Mouse (Mus musculus): ENCODE measurements around the gene Tnip1.

Gene Tnip1

DNA sequence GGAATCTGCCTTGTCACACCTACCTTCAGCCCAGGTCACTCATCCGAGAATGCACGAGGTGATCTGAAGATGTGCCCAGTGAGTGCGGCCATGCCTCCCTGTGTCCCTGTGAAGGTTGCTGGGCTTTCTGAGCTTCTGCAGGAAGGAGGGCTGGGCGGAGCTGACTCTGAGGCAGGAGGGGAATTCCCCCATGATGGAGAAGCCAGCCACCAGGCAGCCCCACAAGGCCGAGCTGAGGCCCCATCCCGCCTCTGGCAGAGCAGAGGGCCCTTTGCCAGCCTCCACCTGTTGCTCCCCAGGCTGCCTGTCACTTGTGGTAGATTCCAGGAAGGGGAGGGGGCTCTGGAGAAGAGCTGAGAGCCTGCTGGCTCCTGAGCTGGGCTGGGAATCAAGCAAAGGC is at the start of gene Tnip1:
TSS of gene Tnip1 (minus strand) at position 108 of the 400 bp plus-strand sequence.
- DNase-seq (ENCODE audit: low read depth, low spot score) = peak; percentile 48

DNA sequence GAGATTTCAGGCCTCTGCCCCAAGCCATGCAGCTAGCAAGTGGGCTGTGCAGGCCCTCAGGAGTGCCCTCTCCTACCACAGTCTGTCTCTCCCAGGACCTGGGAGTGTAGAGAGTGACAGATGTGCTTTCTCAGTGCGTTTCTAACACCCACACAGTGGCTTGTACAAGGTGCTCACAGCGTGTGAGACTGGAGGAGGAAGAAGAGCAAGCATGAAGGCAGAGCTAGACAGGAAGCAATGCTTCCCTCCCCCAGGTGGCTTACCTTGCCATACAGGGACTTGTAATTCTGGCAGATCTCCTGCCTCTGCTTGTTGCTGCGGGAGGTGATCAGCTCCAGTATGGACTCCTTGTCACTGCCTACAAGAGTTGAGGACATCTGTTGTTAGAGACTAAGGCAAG is 48.7 kb upstream of the Tnip1 start:
- DNase-seq (ENCODE audit: low read depth, low spot score) = no peak

DNA sequence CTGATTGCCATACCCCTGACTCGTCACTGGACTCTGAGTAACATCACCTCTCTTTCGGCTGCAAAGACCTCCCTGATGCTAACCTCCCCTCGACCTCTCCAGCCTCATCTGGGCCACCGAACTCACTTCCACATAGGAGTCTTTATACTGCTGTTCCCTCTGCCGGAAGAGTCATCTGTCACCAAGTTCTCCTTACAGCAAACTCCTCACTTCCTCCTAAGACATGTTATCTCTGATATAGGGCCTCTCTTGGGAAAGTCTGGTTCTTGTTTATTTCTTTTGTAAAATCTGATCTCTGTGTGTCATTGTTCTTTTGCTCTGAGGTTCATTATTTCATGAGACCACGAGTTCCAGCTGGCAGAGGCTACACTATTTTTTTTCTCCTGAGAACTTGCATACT is 45.5 kb upstream of the Tnip1 start:
- no peak for DNase-seq (ENCODE audit: low read depth, low spot score)

DNA sequence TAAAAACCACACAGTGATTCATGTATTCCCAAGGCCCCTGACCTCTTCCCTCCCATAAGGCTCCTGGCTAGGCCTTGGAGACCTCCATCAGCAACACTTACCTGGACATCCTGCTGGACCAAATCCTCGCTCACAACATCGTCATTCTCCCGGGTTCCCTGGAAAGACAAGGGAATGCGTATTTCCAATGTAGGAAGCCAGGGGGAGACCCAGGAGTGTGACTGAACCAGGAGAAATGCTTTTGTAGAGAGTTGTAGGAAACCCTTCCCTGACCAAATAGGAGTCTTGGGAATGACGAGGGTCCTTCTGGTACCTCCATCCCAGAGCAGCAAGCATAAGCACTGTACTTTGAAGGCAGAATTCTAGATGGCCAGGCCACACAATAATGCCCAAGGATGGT is 43.0 kb upstream of the Tnip1 start:
- DNase-seq (ENCODE audit: low read depth, low spot score) = no peak

DNA sequence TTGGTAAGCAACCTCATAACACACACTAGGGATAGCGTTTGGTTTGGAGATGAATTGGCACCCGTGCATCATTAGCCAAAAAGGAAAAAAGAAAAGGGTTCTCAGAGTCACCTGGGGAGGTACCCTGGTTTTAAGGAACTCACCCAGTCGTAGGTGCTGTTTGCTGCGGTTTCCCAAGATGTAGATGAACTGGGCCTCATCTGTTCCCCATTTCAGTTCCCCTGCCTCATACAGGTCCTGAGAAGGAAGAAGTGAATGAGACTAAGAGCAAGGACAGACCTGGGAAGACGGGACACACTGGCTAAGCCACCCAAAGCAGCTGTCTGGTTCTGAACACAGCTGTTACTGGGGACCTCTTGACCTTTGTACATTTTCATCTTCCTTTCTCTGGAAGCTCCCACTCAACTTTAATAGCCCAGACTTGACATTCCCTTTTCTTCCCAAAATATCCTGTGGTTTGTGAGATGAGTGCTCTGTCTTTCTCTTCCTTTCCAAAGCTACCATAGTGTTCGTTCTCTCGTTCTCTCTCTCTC is 42.3 kb upstream of the Tnip1 start:
- no peak for DNase-seq (ENCODE audit: low read depth, low spot score)

DNA sequence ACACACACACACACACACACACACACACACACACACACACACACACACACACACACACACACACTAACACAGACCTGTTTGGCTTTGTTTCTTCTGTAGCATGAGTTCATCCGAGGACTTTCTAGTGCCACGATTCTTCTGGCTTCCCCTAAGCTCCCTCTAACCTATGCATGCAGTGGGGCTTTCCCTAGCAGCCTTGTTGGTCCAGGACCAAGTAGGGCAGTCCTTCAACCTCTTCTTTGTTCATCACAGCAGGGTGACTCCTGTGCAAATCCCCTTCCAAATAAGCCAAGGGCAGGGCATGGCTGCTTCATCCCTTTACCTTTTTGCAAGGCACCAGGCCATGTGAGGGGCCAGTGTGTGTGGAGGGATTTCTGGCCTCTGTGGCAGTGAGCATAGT is 36.0 kb upstream of the Tnip1 start:
- no peak for DNase-seq (ENCODE audit: low read depth, low spot score)

DNA sequence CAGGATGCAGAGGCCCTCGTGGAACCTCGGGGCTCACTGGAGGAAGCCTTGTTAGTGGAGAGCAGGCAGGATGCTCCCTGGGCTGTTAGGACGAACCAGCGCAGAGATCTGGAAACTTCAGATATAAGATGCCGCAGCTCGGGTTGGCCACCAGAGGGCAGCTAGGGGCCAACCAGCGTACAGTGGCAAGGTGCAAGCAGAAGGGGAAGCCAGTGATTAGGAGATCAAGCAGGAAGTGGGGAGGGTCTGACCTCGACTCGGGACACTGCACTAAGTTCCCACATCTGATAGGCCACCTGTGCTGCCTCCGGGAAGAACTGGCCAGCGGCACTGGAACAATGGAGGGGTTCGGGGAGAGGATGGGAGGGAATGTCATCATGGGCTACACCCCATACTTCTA is 35.6 kb upstream of the Tnip1 start:
- DNase-seq (ENCODE audit: low read depth, low spot score) = peak; percentile 56

DNA sequence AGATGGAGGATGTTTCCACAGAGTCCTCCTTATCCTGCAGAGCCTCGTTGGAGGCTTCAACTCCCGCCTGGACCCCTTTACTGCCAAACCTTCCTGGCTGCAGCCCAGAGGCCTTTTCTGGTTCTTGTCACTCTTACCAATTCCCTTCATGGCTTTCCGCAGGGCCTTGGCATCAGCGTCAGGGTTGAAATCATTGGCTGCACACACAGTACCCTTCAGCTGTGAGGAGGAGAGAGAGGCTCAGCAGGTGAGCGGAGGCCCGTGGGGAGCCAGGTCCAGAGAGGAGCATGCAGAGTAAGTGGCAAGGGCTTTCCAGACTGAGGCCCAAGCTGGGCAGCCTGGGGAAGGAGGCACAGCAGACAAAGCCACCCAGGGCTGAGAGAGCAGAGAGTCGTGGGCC is 33.5 kb upstream of the Tnip1 start:
- no peak for DNase-seq (ENCODE audit: low read depth, low spot score)

DNA sequence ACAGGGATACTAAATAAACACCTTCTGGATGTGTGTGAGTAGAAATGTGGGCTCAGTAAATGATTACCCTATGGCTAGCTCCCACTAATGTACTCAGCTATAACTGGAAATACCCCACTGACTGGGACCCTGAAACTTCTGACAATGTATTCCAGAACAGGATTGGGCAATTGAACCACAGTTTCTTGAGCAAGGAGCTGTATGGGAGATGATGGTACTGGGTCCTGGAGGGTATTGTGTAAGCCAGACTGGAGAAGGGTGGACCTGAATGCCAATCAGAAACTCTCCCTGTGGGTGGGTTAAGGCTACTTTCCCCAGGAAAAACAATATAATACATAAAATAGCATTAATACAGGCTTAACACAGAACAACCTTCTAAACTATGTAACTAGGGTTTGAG is 27.2 kb upstream of the Tnip1 start:
- no peak for DNase-seq (ENCODE audit: low read depth, low spot score)

DNA sequence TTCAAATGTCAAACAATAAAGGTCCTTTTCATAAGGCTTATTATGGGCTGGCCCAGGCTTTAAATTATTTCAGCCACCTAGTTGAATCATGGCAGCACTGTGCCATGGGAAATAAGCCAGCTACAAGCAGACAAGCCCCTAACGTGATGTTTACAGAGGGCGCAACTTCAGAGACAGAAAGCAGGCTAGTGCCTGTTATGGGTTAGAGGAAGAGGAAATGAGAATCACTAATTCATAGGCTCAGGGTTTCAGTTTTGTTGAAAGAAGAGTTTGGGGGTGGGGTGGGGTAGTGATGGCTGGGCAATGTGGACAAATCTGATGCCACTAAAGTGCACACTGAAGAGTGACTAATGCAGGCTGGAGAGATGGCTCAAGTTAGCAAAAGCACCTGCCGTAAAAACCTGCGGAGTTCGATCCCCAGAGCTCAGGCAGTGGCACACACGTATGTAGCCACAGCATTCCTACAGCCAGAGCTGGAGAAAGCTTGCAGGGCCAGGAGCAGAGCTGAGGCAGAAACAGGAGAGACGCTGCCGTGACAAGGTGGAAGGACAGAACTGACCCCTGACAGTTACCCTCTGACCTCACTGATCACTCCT is 26.1 kb upstream of the Tnip1 start:
- no peak for DNase-seq (ENCODE audit: low read depth, low spot score)

DNA sequence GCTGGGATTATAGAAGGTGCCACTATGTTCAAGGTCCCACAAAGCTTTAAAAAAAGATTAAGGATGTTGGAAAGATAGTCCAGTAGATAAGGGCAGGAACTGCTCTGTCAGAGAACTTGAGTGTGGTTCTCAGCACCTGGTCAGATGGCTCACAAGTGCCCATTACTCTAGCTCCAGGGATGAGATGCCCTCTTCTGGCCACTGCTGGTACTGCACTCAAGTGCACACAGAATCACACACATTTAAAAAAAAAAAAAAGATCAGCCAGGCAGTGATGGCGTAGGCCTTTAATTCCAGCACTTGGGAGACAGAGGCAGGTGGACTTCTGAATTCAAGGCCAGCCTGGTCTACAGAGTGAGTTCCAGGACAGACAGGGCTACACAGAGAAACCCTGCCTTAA is 25.3 kb upstream of the Tnip1 start:
- peak; percentile 70 for DNase-seq (ENCODE audit: low read depth, low spot score)

DNA sequence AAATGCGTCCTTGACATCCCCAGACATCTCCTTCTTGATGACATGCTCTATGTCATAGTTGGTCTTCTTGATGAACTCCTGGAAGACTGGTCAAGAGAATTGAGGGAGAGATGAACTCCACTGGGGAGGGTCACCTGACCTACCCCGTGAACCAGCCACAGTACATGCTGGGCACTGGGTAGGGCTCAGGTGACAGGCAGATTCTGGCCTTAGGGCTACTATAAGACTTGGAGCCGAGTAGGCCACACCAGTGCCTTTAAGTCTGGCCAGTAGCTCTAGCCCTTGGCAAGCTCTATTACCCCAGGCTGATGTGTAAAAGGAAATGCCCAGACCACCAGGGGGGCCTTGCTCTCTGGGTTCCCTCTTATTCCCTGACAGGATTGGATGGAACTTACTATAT is 22.4 kb upstream of the Tnip1 start:
- no peak for DNase-seq (ENCODE audit: low read depth, low spot score)

DNA sequence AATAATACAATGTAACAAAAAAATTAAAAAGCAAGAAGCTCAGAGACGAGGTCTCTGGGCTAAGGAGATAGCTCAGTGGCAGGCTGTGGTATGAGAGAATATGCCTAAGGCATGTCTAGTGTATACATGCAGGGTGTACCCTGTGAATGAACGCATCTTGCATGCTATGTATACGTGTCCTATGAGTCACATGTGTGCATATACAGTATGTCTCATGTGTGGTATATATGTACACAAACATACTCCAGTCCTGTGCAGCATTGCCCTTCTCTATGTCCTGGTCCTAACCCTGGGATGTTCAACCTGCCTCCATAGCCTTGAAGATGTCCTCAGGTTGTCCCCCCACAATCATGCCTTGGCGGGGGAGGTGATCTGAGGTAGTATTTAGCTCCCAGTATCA is 21.9 kb upstream of the Tnip1 start:
- DNase-seq (ENCODE audit: low read depth, low spot score) = no peak

DNA sequence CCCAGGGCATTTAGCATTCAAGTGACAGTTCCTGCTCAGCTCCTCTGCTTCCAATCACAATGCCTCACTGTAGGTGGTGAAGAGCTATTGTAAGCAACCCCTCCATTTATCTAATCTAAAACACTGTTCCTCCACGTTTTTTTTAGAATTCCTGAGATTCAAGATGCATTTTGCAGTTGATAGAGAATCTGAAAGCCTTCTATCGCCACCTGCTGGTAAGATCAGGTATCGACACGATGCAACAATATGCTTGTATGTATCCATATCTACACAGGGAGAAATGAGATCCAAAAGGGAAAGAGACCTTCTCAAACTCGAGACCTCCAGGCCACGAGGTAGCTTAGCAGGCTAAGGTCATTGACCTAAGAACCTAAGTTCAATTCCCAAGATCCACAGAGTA is 21.4 kb upstream of the Tnip1 start:
- peak; percentile 89 for DNase-seq (ENCODE audit: low read depth, low spot score)

DNA sequence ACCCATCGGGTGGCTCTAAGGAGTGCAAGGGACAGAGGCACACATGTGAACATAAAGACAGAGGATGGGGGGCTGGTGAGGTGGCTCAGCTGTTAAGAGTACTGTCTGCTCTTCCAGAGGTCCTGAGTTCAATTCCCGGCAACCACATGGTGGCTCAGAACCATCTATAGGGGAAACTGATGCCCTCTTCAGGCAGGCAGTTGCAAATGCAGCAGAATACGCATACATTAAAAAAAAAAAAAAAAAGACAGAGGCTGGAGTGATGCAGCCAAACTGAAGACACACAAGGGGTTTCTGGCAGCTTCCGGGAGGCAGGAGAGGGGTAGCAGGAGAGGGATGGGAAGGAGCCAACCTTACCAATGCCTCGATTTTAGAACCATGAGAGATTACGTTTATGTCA is 19.8 kb upstream of the Tnip1 start:
- DNase-seq (ENCODE audit: low read depth, low spot score) = no peak

DNA sequence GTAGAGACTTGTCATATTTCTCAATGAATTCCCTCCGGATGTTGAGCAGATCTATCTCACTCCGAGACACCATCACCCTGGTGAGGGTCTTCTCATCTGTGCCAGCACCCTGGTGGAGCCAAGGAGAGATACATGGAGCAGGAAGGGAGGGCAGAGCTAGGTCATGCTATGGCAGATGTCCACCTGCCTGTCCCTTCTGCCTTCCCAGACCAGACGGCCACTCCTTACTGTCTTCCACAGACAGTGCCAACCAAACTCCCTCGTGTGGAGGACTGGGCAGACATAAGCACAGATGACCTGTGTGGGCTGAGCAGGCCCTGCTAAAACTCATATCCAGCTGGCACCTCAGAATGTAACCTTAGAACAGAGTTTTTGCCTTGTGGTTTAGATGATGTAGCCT is 18.9 kb upstream of the Tnip1 start:
- DNase-seq (ENCODE audit: low read depth, low spot score) = no peak

DNA sequence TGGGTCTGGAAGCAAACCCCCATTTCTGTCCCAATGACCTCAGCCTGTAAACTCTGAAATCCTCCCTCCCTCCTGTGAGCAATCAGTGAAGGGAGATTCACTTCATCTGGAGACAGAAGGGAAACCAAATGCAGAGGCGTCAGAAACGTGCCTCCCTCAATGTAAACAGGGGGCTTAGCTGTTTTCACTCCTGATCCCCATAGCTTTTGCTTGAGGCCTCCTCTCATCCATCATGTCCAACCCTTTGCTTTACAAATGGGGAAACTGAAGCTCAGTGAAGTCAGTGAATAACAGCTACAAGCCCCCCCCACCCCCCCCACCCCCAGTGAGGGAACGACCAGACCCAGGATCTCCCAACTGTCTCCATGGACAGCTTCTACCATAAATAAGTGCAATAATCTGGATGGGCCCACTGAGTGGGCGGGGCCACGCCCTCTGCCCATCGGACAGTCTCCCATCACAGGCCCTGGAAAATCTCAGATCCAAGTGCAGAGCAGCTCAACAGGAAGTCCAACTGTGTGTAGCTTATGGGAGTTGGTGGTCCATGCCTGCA is 14.7 kb upstream of the Tnip1 start:
- DNase-seq (ENCODE audit: low read depth, low spot score) = no peak

DNA sequence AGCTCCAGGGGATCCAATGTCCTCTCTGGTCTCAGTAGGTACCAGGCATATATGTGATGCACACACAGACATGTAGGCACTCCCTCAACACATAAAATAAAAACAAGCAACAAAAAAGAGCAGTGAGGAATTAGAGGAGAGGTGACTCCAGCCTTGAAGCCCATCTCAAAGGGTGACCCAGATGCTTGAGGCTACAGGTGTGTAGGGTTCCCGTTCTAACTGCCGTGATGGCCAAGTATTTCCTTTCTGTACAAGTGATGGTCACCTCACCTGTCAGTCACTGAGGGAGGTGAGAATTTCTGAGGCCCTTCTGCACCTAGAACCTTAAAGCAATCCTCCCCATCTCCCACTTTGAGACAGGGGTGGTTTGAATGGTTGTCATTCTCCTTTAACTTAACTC is 13.6 kb upstream of the Tnip1 start:
- DNase-seq (ENCODE audit: low read depth, low spot score) = no peak

DNA sequence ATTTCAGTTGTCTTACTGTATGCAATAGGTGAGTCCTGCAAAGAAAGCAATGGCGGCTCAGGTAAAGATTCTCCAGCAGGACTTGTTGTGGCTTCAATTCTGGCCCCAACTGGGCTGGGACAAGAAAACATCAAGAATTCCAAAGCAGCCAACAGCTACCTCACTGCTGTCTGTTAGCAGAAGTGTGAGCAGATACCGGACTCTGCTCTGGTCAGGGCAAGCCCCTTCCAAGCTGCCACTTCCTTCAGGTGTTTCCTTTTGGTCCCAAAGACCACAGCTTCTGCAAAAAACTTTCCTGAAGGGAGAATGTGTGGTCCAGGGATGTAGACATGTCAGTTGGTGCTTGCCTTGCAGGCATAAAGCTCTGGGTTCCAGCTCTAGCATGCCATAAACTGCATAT is 13.0 kb upstream of the Tnip1 start:
- DNase-seq (ENCODE audit: low read depth, low spot score) = no peak

DNA sequence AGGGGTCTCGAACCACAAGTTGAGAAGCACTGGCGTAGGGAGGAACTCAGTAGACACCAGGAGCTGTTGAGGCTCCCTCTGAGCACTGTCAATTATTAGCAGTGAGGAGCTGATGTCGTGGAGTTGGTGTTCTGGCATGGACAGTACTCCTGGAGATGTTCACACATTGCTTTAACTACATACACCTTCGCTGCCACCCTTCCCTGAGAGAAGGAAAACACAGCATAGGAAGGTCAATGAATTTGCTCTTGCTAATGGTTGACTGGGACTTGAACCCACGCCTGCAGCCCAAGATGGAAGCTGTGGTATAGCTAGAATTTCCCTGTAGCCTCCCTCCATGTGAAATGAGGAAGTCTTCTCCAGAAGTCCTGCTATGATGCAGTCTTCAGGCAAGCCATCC is 12.6 kb upstream of the Tnip1 start:
- no peak for DNase-seq (ENCODE audit: low read depth, low spot score)

DNA sequence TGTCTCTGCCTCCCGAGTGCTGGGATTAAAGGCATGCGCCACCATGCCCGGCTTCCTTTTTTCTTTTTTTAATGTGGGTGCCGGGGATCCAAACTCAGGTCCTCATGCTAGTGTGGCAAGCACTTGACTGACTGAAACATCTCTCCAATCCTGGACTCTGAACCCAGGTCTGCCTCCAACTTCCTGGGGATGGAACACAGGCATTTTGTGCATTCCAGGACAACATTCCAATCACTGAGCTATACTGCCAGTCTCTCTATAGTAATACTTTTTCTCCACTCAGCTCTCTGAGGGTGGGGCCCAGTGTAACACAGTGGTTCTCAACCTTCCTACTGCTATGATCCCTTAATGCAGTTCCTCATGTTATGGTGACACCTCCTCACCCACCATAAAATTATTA is 11.9 kb upstream of the Tnip1 start:
- DNase-seq (ENCODE audit: low read depth, low spot score) = no peak

DNA sequence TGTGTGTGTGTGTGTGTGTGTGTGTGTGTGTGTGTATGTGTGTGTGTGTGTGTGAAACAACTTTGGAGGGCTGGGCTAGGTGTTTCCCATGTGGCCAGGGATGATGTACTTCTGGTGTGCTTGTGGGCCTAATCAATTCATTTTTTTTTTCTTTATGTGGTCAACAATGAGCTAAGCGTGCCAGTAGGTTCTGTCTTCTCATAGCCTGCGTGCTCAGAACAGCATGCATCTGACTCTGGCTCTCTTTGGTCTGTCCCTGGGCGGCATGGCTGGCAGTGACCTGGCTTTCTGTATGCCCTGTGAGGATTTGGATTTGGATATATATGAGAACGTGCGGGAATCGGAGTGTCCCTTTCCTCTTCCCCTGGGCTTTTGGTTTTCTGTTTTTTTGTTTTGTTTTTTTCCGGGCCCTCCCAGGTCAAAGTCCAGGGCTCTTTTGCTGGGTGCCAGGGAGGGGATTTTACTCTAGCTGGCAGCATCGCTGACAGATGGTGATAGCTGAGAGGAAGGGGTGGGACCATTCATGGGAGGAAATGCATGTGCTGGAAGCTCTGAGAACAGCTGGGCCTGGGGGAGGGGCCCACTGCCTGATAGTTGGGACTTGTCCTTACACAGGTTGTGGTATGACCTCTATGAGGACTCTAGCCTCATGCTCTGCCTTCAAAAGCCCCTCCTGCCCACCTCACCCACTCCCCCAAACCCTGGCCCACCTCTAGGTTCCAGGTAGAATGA is 10.9 kb upstream of the Tnip1 start:
- no peak for DNase-seq (ENCODE audit: low read depth, low spot score)

DNA sequence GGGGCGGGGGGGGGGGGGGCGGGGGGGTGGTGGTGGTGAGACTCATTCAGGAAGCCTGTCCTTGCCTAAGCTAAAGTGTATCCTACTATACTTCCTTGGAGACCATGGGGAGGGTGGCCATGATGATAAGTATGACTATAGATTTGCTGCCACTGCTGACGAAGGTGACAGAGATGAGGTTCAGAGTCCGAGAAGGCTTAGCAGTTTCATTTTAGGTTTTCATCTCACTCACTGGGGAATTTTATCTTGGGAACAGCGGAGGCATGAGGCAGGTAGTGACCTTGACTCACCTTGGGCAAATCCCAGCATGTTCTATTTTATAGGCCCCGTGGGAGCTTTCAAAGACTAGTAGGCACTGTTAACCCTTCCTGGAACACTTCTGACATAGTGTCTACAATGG is 10.1 kb upstream of the Tnip1 start:
- no peak for DNase-seq (ENCODE audit: low read depth, low spot score)
